Mouse (Mus musculus): Measurements from ENCODE around the gene Nfyb. TPM values are rescaled to one million over a fixed set of nuclear protein-coding genes. Genes with fewer than 3 reads are reported as not detected.

Nfyb gene
- polyA plus RNA-seq, 1 experiment from 2014 or later: 57.6 TPM

- Histone ChIP-seq H3K4me2 (replicated peaks) (no peak overlapping the region), H3K27ac (no peak overlapping the region), H3K4me1 (replicated peaks) (peaks cover 53% of the 10 kb centered on the region), H3K9me3 (no peaks in the 10 kb centered on the region), H3K27me3 (no peaks in the 10 kb centered on the region), H3K36me3 (peaks cover 82% of the 10 kb centered on the region), H3K9ac (replicated peaks) (no peak overlapping the region), H3K4me3 (replicated peaks) (no peak overlapping the region)
- ATAC-seq: no peak
- WGBS: 85% methylated on average over 9 of the region's 9 CpGs
These were observed 6.6 kb downstream of the Nfyb start for GRCm38 (mm10) chr10:82757341-82757740.

- Histone ChIP-seq H3K4me3 (replicated peaks) (no peak overlapping the region), H3K9ac (replicated peaks) (no peak overlapping the region), H3K27ac (no peak overlapping the region), H3K27me3 (no peaks in the 10 kb centered on the region), H3K36me3 (peaks cover 90% of the 10 kb centered on the region), H3K4me1 (replicated peaks) (peaks cover 45% of the 10 kb centered on the region), H3K9me3 (no peaks in the 10 kb centered on the region), H3K4me2 (replicated peaks) (no peak overlapping the region)
- WGBS: 93% methylated on average over 9 of the region's 9 CpGs
- no peak for ATAC-seq
These were observed 7.5 kb downstream of the Nfyb start for GRCm38 (mm10) chr10:82756466-82756865.

- no peaks in the 10 kb centered on the region for H3K27me3 ChIP-seq
- ATAC-seq: no peak
- 94% methylated on average over 11 of the region's 11 CpGs for WGBS
- no peak overlapping the region for H3K4me3 ChIP-seq (replicated peaks)
- H3K27ac ChIP-seq: no peak overlapping the region
- peaks cover 33% of the 10 kb centered on the region for H3K4me1 ChIP-seq (replicated peaks)
- no peak overlapping the region for H3K4me2 ChIP-seq (replicated peaks)
- H3K36me3 ChIP-seq: peaks cover 93% of the 10 kb centered on the region
- no peaks in the 10 kb centered on the region for H3K9me3 ChIP-seq
- H3K9ac ChIP-seq (replicated peaks): no peak overlapping the region
These were observed 8.6 kb downstream of the Nfyb start for GRCm38 (mm10) chr10:82755213-82755890.

GRCm38 (mm10) chr10:82754642-82755041, 9.3 kb downstream of the Nfyb start:
- Histone ChIP-seq H3K4me2 (replicated peaks) (no peak overlapping the region), H3K27ac (no peak overlapping the region), H3K27me3 (no peaks in the 10 kb centered on the region), H3K9ac (replicated peaks) (no peak overlapping the region), H3K36me3 (peaks cover 89% of the 10 kb centered on the region), H3K9me3 (no peaks in the 10 kb centered on the region), H3K4me3 (replicated peaks) (no peak overlapping the region), H3K4me1 (replicated peaks) (peaks cover 26% of the 10 kb centered on the region)
- WGBS: 96% methylated on average over 1 of the region's 1 CpGs
- no peak for ATAC-seq

GRCm38 (mm10) chr10:82752921-82753320, 11.0 kb downstream of the Nfyb start:
- ATAC-seq: no peak
- Histone ChIP-seq H3K27me3 (no peaks in the 10 kb centered on the region), H3K4me2 (replicated peaks) (no peak overlapping the region), H3K4me3 (replicated peaks) (no peak overlapping the region), H3K9ac (replicated peaks) (no peak overlapping the region), H3K9me3 (no peaks in the 10 kb centered on the region), H3K27ac (no peak overlapping the region), H3K4me1 (replicated peaks) (peaks cover 9% of the 10 kb centered on the region), H3K36me3 (peaks cover 94% of the 10 kb centered on the region)
- 88% methylated on average over 3 of the region's 3 CpGs for WGBS

- Histone ChIP-seq H3K4me1 (replicated peaks) (no peaks in the 10 kb centered on the region), H3K27ac (no peak overlapping the region), H3K4me2 (replicated peaks) (no peak overlapping the region), H3K36me3 (peaks cover 93% of the 10 kb centered on the region), H3K9ac (replicated peaks) (no peak overlapping the region), H3K27me3 (no peaks in the 10 kb centered on the region), H3K9me3 (no peaks in the 10 kb centered on the region), H3K4me3 (replicated peaks) (no peak overlapping the region)
- WGBS: 95% methylated on average over 6 of the region's 6 CpGs
- no peak for ATAC-seq
These were observed 13.2 kb downstream of the Nfyb start for GRCm38 (mm10) chr10:82750778-82751177.

GRCm38 (mm10) chr10:82746988-82747850, 16.7 kb downstream of the Nfyb start:
- Histone ChIP-seq H3K27me3 (no peaks in the 10 kb centered on the region), H3K9ac (replicated peaks) (no peak overlapping the region), H3K4me2 (replicated peaks) (no peak overlapping the region), H3K9me3 (no peaks in the 10 kb centered on the region), H3K4me3 (replicated peaks) (no peak overlapping the region), H3K36me3 (peaks cover 75% of the 10 kb centered on the region), H3K4me1 (replicated peaks) (no peaks in the 10 kb centered on the region), H3K27ac (no peak overlapping the region)
- ATAC-seq: no peak
- WGBS: 91% methylated on average over 15 of the region's 15 CpGs

GRCm38 (mm10) chr10:82745301-82745700, 18.6 kb downstream of the Nfyb start:
- Histone ChIP-seq H3K4me2 (replicated peaks) (no peak overlapping the region), H3K27ac (no peak overlapping the region), H3K9me3 (no peaks in the 10 kb centered on the region), H3K36me3 (peaks cover 60% of the 10 kb centered on the region), H3K4me1 (replicated peaks) (no peaks in the 10 kb centered on the region), H3K27me3 (no peaks in the 10 kb centered on the region), H3K9ac (replicated peaks) (no peak overlapping the region), H3K4me3 (replicated peaks) (no peak overlapping the region)
- WGBS: 88% methylated on average over 5 of the region's 5 CpGs
- no peak for ATAC-seq

GRCm38 (mm10) chr10:82744296-82744695, 19.6 kb downstream of the Nfyb start:
- Histone ChIP-seq H3K4me1 (replicated peaks) (no peaks in the 10 kb centered on the region), H3K9me3 (no peaks in the 10 kb centered on the region), H3K27ac (no peak overlapping the region), H3K9ac (replicated peaks) (no peak overlapping the region), H3K27me3 (no peaks in the 10 kb centered on the region), H3K36me3 (peaks cover 63% of the 10 kb centered on the region), H3K4me3 (replicated peaks) (no peak overlapping the region), H3K4me2 (replicated peaks) (no peak overlapping the region)
- ATAC-seq: no peak
- WGBS: 94% methylated on average over 6 of the region's 6 CpGs

GRCm38 (mm10) chr10:82742578-82742977, 21.4 kb downstream of the Nfyb start:
- H3K4me1 ChIP-seq (replicated peaks): no peaks in the 10 kb centered on the region
- no peak overlapping the region for H3K4me3 ChIP-seq (replicated peaks)
- 56% methylated on average over 1 of the region's 1 CpGs for WGBS
- H3K9ac ChIP-seq (replicated peaks): no peak overlapping the region
- H3K4me2 ChIP-seq (replicated peaks): no peak overlapping the region
- no peak for ATAC-seq
- no peaks in the 10 kb centered on the region for H3K27me3 ChIP-seq
- H3K36me3 ChIP-seq: peaks cover 56% of the 10 kb centered on the region
- H3K9me3 ChIP-seq: no peaks in the 10 kb centered on the region
- H3K27ac ChIP-seq: no peak overlapping the region

GRCm38 (mm10) chr10:82741876-82742275, 22.1 kb downstream of the Nfyb start:
- no peaks in the 10 kb centered on the region for H3K9me3 ChIP-seq
- no peaks in the 10 kb centered on the region for H3K4me1 ChIP-seq (replicated peaks)
- H3K27ac ChIP-seq: no peak overlapping the region
- H3K36me3 ChIP-seq: peaks cover 51% of the 10 kb centered on the region
- no peaks in the 10 kb centered on the region for H3K27me3 ChIP-seq
- H3K4me3 ChIP-seq (replicated peaks): no peak overlapping the region
- H3K4me2 ChIP-seq (replicated peaks): no peak overlapping the region
- no peak overlapping the region for H3K9ac ChIP-seq (replicated peaks)
- 90% methylated on average over 4 of the region's 4 CpGs for WGBS
- ATAC-seq: no peak

- 84% methylated on average over 8 of the region's 8 CpGs for WGBS
- no peak for ATAC-seq
- H3K27ac ChIP-seq: no peak overlapping the region
- H3K4me1 ChIP-seq (replicated peaks): no peaks in the 10 kb centered on the region
- H3K9ac ChIP-seq (replicated peaks): no peak overlapping the region
- no peaks in the 10 kb centered on the region for H3K9me3 ChIP-seq
- no peak overlapping the region for H3K4me2 ChIP-seq (replicated peaks)
- H3K36me3 ChIP-seq: peaks cover 49% of the 10 kb centered on the region
- H3K4me3 ChIP-seq (replicated peaks): no peak overlapping the region
- H3K27me3 ChIP-seq: no peaks in the 10 kb centered on the region
These were observed 22.6 kb downstream of the Nfyb start for GRCm38 (mm10) chr10:82741354-82741753.
